Mouse (Mus musculus): ENCODE results near the gene Gm815.

Gm815 gene

GRCm38 (mm10) chr19:26879856-26880255 lies 5.8 kb upstream of the Gm815 start:
- no peak for DNase-seq

DNA sequence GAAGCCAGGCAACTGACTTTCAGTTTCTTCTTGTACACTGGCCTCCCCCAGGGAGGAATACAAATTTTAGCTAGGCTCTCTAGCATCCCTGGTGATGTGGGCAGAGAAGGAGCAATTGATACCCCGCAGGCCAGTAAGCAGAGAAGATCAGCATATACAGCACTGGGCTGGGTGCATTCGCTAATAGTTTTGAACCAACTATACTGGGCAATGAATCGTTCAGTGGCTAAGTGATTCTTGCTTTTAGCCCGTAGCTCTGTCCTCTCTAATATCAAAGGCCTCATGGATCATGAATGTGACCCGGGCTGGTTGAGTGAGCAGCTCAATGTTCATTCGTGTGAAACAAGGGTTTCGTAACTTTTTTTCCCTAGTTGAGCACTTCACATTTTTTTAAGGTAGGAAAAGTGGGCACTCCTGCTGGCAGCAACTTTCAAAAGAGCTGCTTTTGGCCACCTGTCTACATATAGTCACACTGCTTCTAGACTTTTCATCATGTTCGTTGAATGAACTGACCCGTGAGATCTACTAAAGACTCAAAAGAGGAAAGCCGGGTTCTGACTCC lies 3.7 kb upstream of the Gm815 start:
- peak; percentile 32 to 59 for DNase-seq

GRCm38 (mm10) chr19:26888171-26888570 lies 2.5 kb downstream of the Gm815 start:
- DNase-seq, result no peak

GRCm38 (mm10) chr19:26891306-26891964 lies 5.8 kb downstream of the Gm815 start:
- DNase-seq, result peak; percentile 38 to 60

GRCm38 (mm10) chr19:26892861-26893260 lies 7.2 kb downstream of the Gm815 start:
- no peak for DNase-seq

DNA sequence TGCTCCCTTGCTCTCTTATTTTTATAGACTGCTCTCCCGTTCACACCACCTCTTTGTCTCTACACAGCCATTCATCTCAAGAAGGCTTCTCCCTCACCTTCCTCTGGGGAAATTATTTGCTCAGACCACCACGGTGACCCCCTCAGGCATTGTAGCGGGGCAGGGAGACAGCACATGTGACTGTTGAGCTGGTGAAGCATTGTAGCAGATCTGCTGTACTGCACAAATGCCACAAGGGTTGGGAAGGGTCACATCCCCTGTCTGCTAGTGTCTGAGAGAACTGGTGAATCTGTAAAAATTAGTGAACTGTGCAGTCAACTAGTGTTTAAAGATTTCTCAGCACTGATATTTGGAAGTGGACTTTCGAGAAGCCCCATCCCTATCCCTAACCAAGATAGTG lies 16.5 kb downstream of the Gm815 start:
- no peak for DNase-seq

DNA sequence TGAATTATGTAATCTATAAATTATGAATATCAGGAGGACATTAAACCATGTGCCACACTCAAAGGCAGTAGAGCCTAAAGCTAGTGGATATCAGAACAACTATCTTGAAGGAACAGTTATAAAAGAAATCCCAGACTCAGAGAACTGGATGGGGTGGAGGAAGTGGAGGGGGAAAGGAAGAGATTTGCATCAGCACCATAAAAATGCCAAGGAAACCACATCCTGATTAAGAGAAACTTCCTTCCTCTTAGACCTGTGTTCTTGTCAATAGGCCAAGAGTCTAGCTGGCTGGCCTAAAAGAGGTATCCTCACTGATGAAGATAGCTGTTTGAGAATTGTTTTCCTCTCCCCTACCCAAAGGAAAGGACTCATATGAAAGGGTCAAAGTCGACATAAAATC lies 28.6 kb downstream of the Gm815 start:
- no peak for DNase-seq

GRCm38 (mm10) chr19:26920816-26921215 lies 35.1 kb downstream of the Gm815 start:
- DNase-seq, result no peak

DNA sequence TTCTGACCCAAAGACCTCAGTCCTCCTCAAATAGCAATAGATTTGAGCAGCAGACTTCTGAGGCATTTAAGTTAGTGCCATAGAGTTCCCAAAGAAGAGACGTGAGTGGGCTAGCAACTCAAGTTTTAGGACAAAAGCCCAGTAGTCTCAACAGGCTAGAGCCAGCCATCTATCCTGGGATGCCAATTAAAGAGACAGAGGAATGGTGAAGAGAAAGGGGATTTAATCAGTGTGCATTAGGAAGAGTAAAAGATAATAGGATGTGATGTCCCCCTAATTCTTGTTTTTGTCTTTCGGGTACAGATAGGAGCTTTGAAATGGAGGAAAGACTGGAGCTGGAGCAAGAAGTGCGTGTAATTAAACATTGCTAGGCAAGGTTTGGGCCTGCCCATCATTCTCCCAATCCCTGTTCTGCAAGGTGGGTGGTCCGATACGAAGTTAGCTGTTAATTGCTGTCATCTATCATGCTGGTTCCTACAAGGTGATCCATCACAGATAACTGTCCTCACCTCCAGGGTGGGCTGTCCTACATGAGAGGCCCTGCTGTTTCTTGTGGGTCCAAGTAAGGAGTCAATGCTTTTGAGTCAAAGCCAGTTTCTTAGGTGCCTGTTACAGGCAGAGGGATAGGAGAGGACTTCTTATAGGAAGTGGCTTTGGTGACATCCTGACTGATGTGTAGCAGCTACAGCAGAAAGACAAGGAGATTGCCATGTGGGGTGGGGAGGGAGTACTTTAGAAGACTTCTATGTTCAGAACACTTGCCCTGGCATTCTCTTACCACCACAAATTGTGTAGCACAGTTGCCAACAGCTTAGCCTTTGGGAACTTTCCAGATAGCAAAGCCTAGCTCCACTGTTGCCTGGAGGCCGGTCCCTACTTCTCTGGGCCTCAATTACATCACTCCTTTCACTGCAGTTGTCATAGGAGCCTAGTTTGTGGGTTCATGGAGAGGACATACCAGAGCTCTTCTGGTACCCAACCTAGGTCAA lies 44.9 kb downstream of the Gm815 start:
- no peak for DNase-seq

DNA sequence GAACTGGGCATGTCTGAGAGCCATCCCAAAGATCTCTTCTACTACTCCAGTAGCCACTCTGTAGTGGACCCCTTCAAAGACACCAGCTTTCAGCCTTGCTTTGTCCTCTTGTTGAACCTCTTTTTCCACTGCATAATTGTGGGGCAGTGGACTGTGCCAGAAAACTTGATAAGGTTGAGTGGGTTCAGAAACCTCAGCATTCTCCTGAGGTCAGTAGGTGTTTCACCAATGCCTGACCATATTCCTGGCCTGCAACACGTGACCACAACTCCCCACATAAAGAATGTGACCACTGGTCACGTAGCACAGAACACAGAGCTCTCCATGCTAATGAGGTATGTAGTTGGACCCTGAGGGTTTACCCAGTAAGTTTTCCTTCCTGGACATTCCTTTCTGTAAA lies 48.5 kb downstream of the Gm815 start:
- DNase-seq, result peak; percentile 68 to 89
